Mouse (Mus musculus) small intestine, adult 2 months (tissue): ENCODE data around the gene Maneal.

ENCODE experiments used
- CTCF ChIP-seq: fragments of 200-500 bp; IDR thresholded peaks from 2 replicates; pipeline ENCODE4 v1.5.1; 2012; ENCODE audit warnings: low read depth, mild to moderate bottlenecking, control low read depth, inconsistent platforms, low read length, moderate library complexity, mixed read lengths; ENCODE audit not compliant: insufficient replicate concordance, insufficient read length; ENCODE audit errors: extremely low read depth
- POLR2A ChIP-seq: fragments of 200-500 bp; IDR thresholded peaks from 2 replicates; pipeline ENCODE4 v1.6.1; 2012; ENCODE audit warnings: low read depth, mild to moderate bottlenecking, control low read depth, inconsistent platforms, low read length, moderate library complexity

- TF ChIP-seq CTCF (no peak), POLR2A (no peak)
These were observed 5.7 kb downstream of the Maneal start for GRCm38 (mm10) chr4:124856294-124856693.
